Mouse (Mus musculus) spleen, adult 18-20 months (tissue): Measurements from ENCODE around the gene Peli2.

Source experiments
- DNase-seq, 2 experiments: peaks; one replicate each; pipeline ENCODE4 v3.0.0; 2022; ENCODE audit warnings: mixed read lengths in 2 of 2

Peli2 gene

GRCm38 (mm10) chr14:48126931-48127330 is 6.3 kb downstream of the Peli2 start:
- DNase-seq, result no peak

- DNase-seq, result no peak
Observed at GRCm38 (mm10) chr14:48127609-48128185, 7.1 kb downstream of the Peli2 start.

GRCm38 (mm10) chr14:48128701-48129100 is 8.1 kb downstream of the Peli2 start:
- DNase-seq, result no peak

DNA sequence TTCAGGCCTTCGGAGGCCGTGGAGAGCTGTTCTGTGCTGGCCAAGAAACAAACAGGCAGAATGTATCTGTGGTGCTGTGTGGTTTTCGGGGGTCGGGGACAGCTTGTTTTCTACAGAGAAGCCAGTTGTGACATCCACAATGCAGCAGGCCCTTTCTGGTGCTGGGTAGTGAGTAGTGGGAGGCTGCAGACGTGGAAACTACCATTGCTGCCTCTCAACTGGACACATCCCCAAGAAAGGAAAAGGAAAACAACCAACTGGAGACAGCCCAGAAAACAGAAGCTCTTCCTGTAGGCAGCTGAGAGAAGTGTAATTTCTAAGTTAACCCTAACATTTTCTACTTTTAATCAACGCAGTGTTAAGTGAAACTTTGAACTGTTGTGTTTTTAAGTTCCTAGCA is 9.4 kb downstream of the Peli2 start:
- DNase-seq, result no peak

- DNase-seq, result no peak
Observed at GRCm38 (mm10) chr14:48130761-48131575, 10.3 kb downstream of the Peli2 start.

GRCm38 (mm10) chr14:48131576-48131922 is 10.9 kb downstream of the Peli2 start:
- no peak for DNase-seq

DNA sequence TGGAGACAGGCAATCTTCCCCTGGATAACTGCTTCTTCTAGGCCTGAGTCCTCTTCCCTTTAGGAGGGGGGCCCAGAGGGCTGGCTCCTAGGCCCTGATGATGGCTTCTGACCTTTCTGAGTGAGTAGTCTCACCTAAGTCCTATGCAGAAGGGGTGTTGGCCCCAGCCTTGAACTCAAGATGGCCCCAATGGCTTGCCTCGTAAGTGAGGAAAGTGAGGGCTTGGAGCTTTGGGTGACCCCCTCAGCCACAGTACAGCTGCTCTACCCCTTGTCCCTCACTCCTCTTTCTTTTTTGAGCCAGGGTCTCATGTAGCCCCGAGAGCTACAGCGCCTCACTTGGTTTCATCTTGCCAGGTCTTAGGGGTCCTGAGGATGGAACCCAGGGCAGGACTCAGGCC is 11.6 kb downstream of the Peli2 start:
- DNase-seq, result no peak

GRCm38 (mm10) chr14:48132865-48133802 is 12.5 kb downstream of the Peli2 start:
- DNase-seq, result no peak

DNA sequence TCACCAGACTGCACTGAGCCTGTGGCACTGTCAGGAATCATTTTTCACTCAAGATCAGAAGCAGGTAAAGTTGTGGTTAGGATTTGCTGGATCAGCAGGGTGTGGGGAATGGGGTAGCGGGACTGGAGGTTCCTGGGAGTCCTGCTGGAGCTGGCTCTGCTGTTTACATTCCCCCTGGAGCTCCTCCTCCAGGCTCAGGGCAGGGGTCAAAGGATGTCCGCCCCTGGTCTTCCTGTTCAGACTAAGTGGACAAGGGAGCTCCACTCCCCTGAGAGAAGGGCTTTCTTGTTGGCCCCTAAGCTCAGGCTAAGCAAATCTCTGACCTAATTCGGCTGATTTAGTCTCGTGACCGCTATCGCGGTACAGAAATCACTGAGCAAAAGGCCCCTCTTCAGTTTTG is 13.7 kb downstream of the Peli2 start:
- no peak for DNase-seq

GRCm38 (mm10) chr14:48135816-48136345 is 15.3 kb downstream of the Peli2 start:
- no peak for DNase-seq

DNA sequence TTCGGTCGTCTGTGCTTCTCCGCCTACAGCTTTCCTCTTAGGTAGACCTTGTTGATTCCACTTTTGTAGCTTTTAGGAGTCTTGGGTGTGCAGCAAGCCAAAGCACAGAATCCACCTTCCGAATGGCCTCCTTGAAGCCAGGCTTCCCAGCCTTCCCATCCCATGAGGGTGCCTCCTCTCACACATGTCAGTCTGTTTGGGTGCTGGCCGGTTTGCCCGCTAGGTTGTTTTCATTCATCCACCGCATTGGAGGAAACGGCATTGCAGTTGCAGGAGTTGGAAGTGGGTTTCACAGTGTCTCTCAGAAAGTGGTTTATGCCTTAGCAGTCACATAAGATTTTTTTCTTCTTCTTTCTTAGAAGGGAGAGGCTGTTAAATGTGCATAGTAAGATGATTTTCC is 17.1 kb downstream of the Peli2 start:
- no peak for DNase-seq

DNA sequence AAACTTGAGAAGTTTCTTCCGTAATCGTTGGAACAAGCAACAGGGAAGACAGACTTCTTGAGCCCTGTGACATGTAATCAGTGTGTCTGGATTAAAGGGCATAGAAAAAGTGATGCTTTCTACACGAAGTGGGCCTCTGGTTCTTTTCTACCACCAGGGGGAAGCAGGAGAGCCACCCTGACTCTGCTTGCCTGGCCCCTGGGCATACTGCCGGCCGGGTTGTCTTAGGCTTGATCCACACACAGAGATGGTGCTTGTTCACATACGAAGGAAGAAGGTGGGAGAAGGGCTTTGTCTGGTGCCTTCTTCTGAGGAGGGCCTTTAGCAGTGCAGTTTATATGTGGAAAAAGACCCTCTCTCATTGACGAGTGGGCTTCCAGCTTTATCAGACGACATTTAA is 17.5 kb downstream of the Peli2 start:
- DNase-seq, result no peak

DNA sequence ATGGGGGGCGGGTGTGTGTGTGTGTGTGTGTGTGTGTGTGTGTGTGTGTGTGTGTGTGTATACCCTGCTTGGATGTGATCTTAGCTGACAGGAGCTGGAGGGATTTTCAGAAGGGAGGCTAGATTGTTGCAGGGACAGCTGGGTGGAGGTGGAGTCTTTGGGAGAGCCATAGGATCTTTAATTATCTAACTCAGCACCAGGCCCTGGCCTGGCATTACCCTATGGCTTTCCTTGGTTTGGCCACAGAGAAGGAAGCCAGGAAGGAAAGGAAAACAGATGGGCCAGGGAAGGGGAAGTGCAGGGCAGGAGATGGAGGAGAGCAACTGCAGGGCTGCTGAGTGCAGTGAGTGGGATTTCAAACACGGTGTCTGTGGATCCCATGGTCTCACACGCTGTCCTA is 18.8 kb downstream of the Peli2 start:
- no peak for DNase-seq

DNA sequence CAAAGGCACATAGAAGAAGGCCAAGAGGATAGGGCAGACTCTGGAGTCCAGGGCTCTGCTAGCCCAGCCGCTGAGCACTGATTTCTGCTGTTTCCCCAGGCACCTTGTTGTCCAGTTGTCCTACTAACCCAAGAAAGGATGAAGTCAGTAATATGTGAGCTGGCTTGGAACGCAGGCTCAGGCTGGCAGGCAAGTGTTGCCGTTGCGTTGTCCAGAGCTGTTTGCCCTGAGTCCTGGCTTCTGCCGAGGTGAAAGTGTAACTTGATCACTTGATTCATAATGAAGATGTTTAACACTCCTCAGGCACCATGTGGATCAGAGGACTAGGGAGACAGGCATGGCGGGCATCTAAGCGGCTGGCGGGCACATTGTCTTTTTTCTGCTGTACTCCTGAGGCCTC is 21.1 kb downstream of the Peli2 start:
- no peak for DNase-seq

GRCm38 (mm10) chr14:48142696-48143095 is 22.1 kb downstream of the Peli2 start:
- DNase-seq, result no peak

DNA sequence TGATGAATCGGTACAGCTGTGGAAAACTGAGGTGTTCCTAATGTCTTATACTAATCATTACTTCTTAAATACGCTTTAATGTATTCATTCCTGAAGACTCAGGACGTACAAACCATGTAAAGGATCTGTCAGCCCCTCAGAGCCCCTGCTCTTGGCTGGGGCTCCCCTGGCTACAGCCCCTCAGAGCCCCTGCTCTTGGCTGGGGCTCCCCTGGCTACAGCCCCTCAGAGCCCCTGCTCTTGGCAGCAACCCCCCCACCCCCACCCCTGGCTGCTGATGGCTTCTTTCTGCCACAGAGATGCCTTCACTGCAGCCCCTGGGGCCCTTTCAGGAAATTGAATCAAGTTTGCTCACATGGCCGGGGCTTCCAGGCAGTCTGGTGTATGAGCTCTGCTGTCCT is 22.5 kb downstream of the Peli2 start:
- no peak for DNase-seq

GRCm38 (mm10) chr14:48144330-48144729 is 23.7 kb downstream of the Peli2 start:
- DNase-seq, result no peak

GRCm38 (mm10) chr14:48147688-48148087 is 27.1 kb downstream of the Peli2 start:
- DNase-seq, result no peak

DNA sequence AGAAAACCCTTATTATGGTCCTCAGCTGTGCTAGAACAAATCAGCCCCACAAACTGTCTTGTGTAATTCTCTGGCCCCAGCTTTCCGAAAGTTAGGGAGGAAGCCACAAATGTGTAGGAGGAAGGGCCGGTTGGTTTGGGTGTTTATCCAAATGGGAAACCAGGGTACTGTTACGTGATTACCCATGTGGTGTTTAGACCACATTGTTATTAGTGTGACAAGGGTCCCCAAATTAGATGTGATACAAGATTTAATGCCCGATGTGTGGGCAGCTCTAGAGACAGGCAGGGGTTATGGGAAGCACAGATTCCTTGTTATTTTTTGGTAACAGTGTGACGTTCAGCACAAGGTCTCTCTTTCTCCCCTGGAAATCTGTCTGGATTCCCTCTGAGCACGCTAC is 28.0 kb downstream of the Peli2 start:
- DNase-seq, result no peak

DNA sequence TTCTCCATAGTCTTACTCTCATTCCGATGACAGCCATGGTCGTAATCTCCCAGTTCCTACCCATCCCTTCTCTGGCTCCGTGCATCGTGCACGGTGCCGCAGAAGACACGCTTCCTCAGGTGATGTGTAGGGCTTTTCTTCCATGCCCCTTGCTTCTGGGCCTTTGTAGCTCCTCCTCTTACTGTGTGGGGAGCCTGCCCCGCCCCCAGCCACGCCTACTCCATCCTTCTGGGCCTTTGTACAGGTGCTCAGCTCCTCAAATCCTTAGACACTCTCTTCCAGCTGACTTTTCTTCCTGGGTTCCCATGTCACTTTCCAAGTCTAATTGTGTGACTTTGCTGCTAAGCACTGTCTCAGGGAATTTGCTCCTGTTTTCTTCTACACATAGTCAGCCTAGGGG is 28.7 kb downstream of the Peli2 start:
- no peak for DNase-seq

- DNase-seq, result no peak
Observed at GRCm38 (mm10) chr14:48150903-48151302, 30.3 kb downstream of the Peli2 start.

DNA sequence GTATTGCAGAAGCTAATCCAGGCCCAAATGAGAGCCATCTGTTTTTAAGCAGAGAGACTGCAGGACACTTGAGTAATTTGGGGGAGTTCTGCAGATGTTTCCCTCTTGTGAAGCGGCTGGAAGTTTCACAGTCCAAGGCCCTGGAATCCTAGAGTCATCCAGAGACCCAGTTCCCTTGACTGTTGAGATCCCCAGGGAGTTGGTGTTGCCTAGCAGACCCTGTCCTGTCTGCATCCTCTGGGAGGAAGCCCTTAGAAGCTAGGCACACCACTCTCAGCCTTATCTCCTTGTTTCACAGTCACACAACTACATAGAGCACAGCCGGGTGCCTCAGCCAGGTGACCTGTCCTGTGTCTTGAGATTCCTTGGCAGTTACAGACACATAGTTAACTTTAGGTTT is 30.9 kb downstream of the Peli2 start:
- DNase-seq, result no peak

DNA sequence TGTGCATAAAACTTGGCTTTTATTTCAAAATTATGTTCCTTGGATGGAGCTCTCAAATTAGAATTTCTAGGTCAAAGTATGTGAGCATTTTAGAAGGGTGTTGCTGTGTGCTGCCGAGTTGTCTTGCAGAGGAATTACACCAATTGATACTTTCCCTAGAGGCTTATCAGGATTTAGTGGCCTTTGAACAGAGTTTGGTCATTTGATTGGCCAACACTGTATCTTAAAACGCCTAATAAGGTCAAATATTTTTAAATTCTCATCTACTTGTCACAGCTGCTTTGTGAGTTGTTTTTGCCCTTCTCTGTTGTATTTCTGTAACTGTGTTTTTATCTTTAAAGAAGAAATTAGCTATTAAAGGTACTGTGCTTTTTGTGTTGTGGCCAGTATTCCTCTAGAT is 32.4 kb downstream of the Peli2 start:
- DNase-seq, result no peak
